9 mouse cellular contexts compared by ENCODE assay signal in the genomic region with DNA sequence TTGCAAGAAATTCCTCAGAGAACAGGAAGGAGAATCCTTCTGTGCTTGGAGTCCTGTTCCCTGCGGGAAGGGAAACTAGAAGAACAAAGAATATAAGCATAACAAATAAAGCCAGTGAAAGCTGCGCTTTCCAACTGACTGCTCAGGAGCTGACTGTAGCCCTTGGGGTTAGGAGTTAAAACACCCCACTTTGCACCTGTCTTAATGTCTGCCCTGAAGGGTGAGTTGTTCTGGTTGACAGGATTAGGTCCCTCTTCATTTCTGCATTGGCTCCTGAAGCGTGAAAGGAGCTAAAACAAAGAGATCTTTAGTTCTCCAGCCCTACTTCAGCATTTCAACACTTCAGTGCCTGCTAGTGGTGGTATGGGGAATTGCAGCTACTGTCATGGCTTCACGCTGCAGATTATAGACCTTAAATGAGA. TPM values are rescaled to one million over a fixed set of nuclear protein-coding genes. Genes with fewer than 3 reads are reported as not detected.
A peak's percentile ranks its signal among the peaks of the same experiment; 100 is the strongest.
DNase-seq lines count a peak whose midpoint lies in the region.
"Had no signal": no experiment of that assay in that cellular context is flagged by ENCODE, and none has a peak within 500 bp of the region (broad histone marks: within the 10 kb centered on the region; RNA-seq: fewer than 3 reads in every experiment).

No protein-coding gene starts in this region.

- no peak overlapping the region for H3K4me3 ChIP-seq in embryonic facial prominence, embryonic 10.5 days
- H3K4me3 ChIP-seq: limb, embryonic 12.5 days had no signal

- peaks cover 12% of the 10 kb centered on the region for H3K4me1 ChIP-seq in embryonic facial prominence, embryonic 10.5 days

- H3K27me3 ChIP-seq in embryonic facial prominence, embryonic 10.5 days (replicated peaks; ENCODE audit: low read depth, poor library complexity, severe bottlenecking), result no peaks in the 10 kb centered on the region
- H3K27me3 ChIP-seq: limb, embryonic 12.5 days had no signal

- WGBS in embryonic facial prominence, embryonic 10.5 days, result 16% methylated on average over 4 of the region's 4 CpGs

- H3K36me3 ChIP-seq in embryonic facial prominence, embryonic 10.5 days (replicated peaks), result no peaks in the 10 kb centered on the region
- H3K36me3 ChIP-seq: limb, embryonic 12.5 days had no signal

- no peaks in the 10 kb centered on the region for H3K9me3 ChIP-seq in embryonic facial prominence, embryonic 10.5 days
- H3K9me3 ChIP-seq: limb, embryonic 12.5 days had no signal

- peak; percentile 42 for DNase-seq in gastrocnemius, adult 18-20 months (ENCODE audit: low spot score)
- DNase-seq in gastrocnemius, postnatal 25 days, result no peak
- peak; percentile 8 for DNase-seq in urinary bladder, postnatal 25 days (ENCODE audit: low spot score)
- DNase-seq in urinary bladder, postnatal 10 days (ENCODE audit: low spot score), result no peak
- peak; percentile 47 for DNase-seq in embryonic facial prominence, embryonic 10.5 days (ENCODE audit: low spot score)
- DNase-seq in kidney, postnatal 14 days, result peak; percentile 37
- peak; percentile 82 for DNase-seq in retina, postnatal 1 day
- DNase-seq in right cerebral cortex, adult 2 months (ENCODE audit: low spot score in 2 of 2), result no peak

- no peak overlapping the region for H3K27ac ChIP-seq in embryonic facial prominence, embryonic 10.5 days (replicated peaks)
- H3K27ac ChIP-seq: limb, embryonic 12.5 days had no signal

RNA-seq across cellular contexts. Expression of a gene that starts 37.8 kb away (rescaled TPM):
- total RNA-seq in gastrocnemius, adult 18-20 months (2021), result not detected
- total RNA-seq in gastrocnemius, postnatal 25 days (2021), result not detected
- polyA plus RNA-seq in embryonic facial prominence, embryonic 10.5 days (2016; fragmentation: Nextera tagmentation; extraction: Ambion mirVana), result not detected in 2 replicates
- polyA plus RNA-seq: limb, embryonic 12.5 days had no signal

Comparison
In these comparisons a context has a peak if more than half of its experiments do, and no peak if none do; other contexts are left out.
1. DNase-seq: peak in gastrocnemius, adult 18-20 months (single experiment), urinary bladder, postnatal 25 days (single experiment), embryonic facial prominence, embryonic 10.5 days (single experiment), kidney, postnatal 14 days (single experiment) and retina, postnatal 1 day (single experiment); none in gastrocnemius, postnatal 25 days (single experiment), urinary bladder, postnatal 10 days (single experiment) and right cerebral cortex, adult 2 months (0 of 2).